Mouse (Mus musculus) gastrocnemius, postnatal 14 days (tissue): ENCODE results near the gene Gchfr. TPM values are rescaled to one million over a fixed set of nuclear protein-coding genes. Genes with fewer than 3 reads are reported as not detected.
A peak's percentile ranks its signal among the peaks of the same experiment; 100 is the strongest.

Experiments used
- DNase-seq: peaks from one replicate; pipeline ENCODE4 v3.0.0; 2021; ENCODE audit warnings: mixed read lengths
- intact Hi-C: fragments of 180-260 bp; cut with DNase I; formaldehyde crosslinking; loops from one replicate; pipeline ENCODE4 v1.15.1; 2025; ENCODE audit warnings: low total_unique reads
- long read RNA-seq, 2 experiments: library from polyadenylated mRNA; stranded (forward); transcript quantifications; one replicate each; pipeline ENCODE4 v2.0.0; 2021
- total RNA-seq, 2 experiments: library from RNA; stranded (reverse); gene quantifications; 2 replicates each; pipeline ENCODE4 v1.2.3; 2021

Gchfr gene
- under 1 TPM in 1 of 2 experiments, not detected in 1; 0.57 TPM for total RNA-seq
- long read RNA-seq, experiment 1, partial matches to known transcripts = 0 of 1 reads
- long read RNA-seq, experiment 1, other reads (novel, unspliced or antisense) = 0 of 1 reads
- long read RNA-seq, experiment 2, partial matches to known transcripts = 0 of 1 reads
- long read RNA-seq, experiment 2, other reads (novel, unspliced or antisense) = 0 of 1 reads

GRCm38 (mm10) chr2:119166901-119167865 lies at the start of gene Gchfr:
Gchfr (plus strand) TSS chr2:119167773.
- DNase-seq = peak; percentile 53
- intact Hi-C loops = no loop called here

- no peak for DNase-seq
- intact Hi-C loops = no loop called here
These were observed 31.2 kb upstream of the Gchfr start for GRCm38 (mm10) chr2:119136346-119136898.

GRCm38 (mm10) chr2:119145199-119145598 lies 22.4 kb upstream of the Gchfr start:
- intact Hi-C loops = no loop called here

GRCm38 (mm10) chr2:119146435-119146834 lies 21.1 kb upstream of the Gchfr start:
- no peak for DNase-seq
- intact Hi-C loops = no loop called here

More at GRCm38 (mm10) chr2:119145199-119145598, 22.4 kb upstream of the Gchfr start:
- no peak for DNase-seq

- DNase-seq = no peak
- intact Hi-C loops = no loop called here
These were observed 20.4 kb upstream of the Gchfr start for GRCm38 (mm10) chr2:119147160-119147678.

GRCm38 (mm10) chr2:119147775-119148174 lies 19.8 kb upstream of the Gchfr start:
- intact Hi-C loops = no loop called here
- no peak for DNase-seq

GRCm38 (mm10) chr2:119152255-119152654 lies 15.3 kb upstream of the Gchfr start:
- DNase-seq = no peak
- intact Hi-C loops = no loop called here

- DNase-seq = no peak
These were observed 12.9 kb upstream of the Gchfr start for GRCm38 (mm10) chr2:119154683-119155082.

GRCm38 (mm10) chr2:119155388-119155787 lies 12.2 kb upstream of the Gchfr start:
- intact Hi-C loops = no loop called here
- no peak for DNase-seq

More at GRCm38 (mm10) chr2:119154683-119155082, 12.9 kb upstream of the Gchfr start:
- intact Hi-C loops = no loop called here

GRCm38 (mm10) chr2:119156081-119156680 lies 11.4 kb upstream of the Gchfr start:
- DNase-seq = no peak
- intact Hi-C loops = no loop called here

- intact Hi-C loops = no loop called here
- peak; percentile 92 for DNase-seq
These were observed 10.6 kb upstream of the Gchfr start, which contains the start of gene Rmdn3 for GRCm38 (mm10) chr2:119156681-119157572. Rmdn3 (minus strand) TSS chr2:119157034.

GRCm38 (mm10) chr2:119157836-119158235 lies 9.7 kb upstream of the Gchfr start:
- DNase-seq = no peak
- intact Hi-C loops = no loop called here

- no peak for DNase-seq
These were observed 6.3 kb upstream of the Gchfr start for GRCm38 (mm10) chr2:119161247-119161646.

GRCm38 (mm10) chr2:119163135-119163534 lies 4.4 kb upstream of the Gchfr start:
- no peak for DNase-seq
- intact Hi-C loops = no loop called here

More at GRCm38 (mm10) chr2:119161247-119161646, 6.3 kb upstream of the Gchfr start:
- intact Hi-C loops = no loop called here

GRCm38 (mm10) chr2:119163999-119164398 lies 3.6 kb upstream of the Gchfr start:
- intact Hi-C loops = no loop called here
- no peak for DNase-seq

- intact Hi-C loops = no loop called here
- DNase-seq = no peak
These were observed 2.2 kb upstream of the Gchfr start for GRCm38 (mm10) chr2:119165401-119165800.

- DNase-seq = no peak
- intact Hi-C loops = no loop called here
These were observed 288 bp downstream of the Gchfr start for GRCm38 (mm10) chr2:119167866-119168256.

GRCm38 (mm10) chr2:119170282-119170681 lies 2.7 kb downstream of the Gchfr start:
- no peak for DNase-seq
- intact Hi-C loops = no loop called here

- DNase-seq = no peak
- intact Hi-C loops = no loop called here
These were observed 4.0 kb downstream of the Gchfr start for GRCm38 (mm10) chr2:119171574-119171973.
